Mouse (Mus musculus): ENCODE data around the gene Gga2.

GRCm38 (mm10) chr7:121954891-121955669 lies 65.9 kb downstream of the Gga2 start:
- TF ChIP-seq TAL1 (IDR thresholded peaks at IDR 0.05; ENCODE audit: low read length): no peak
- TF ChIP-seq GATA1 (IDR thresholded peaks at IDR 0.05; ENCODE audit: low read length): no peak

All from erythroblast, embryonic 14.5 days (primary cell).